Mouse (Mus musculus) retina, postnatal 1 day (tissue): ENCODE results near the gene 4933428G20Rik.

ENCODE experiments used
- DNase-seq: peaks from one replicate; pipeline ENCODE4 v3.0.0-alpha.2; 2012

Gene 4933428G20Rik

DNA sequence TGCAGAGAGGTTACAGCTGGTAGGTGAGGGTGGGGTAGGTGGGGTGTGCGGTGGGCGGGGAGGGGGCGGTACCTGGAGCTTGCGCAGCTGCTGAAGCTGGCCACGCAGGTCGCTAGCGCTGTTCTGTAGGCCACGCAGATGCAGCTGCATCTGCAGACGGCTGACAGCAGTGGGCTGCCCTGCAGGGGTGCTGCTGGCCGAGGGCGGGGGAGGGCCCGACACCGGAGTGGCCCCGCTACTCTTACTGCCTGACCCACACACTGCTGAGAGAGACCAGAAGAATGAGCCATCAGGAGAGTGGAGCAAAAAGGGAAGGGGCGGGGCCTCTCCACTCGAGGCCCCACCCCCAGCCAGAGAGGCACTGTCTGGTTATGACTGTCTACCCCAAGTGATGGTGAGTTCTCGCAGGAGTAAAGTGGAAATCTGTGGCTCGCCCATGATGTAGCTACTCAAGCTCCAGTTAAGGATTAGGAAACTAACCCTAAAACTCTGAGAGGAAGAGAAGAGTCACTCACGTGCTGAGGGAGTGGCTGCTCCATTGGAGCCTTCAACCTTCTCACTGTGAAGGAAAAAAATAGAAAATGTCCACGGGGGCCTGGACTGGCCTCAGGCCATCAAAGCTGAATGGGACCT, 32.9 kb upstream of the 4933428G20Rik start:
- peak; percentile 69 for DNase-seq

DNA sequence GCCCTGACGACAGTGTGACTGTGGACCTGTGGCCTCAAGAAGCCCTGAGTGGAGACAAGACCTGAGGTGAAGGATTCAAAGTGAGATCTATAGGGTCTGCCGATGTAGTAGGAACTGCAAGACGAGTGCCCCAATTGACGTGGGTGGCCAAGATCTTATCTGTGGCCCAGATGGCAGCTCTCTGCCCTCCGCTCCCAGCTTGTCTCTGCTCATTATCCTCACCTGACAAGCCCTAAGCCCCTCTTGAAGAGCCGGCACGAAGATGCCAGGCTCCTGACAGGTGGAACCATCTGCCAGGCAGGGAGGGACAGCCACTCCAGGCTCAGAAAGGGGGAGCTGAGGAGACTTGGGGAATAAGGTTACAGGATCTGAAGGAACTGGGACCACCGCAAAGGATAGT, 32.2 kb upstream of the 4933428G20Rik start:
- peak; percentile 81 for DNase-seq

DNA sequence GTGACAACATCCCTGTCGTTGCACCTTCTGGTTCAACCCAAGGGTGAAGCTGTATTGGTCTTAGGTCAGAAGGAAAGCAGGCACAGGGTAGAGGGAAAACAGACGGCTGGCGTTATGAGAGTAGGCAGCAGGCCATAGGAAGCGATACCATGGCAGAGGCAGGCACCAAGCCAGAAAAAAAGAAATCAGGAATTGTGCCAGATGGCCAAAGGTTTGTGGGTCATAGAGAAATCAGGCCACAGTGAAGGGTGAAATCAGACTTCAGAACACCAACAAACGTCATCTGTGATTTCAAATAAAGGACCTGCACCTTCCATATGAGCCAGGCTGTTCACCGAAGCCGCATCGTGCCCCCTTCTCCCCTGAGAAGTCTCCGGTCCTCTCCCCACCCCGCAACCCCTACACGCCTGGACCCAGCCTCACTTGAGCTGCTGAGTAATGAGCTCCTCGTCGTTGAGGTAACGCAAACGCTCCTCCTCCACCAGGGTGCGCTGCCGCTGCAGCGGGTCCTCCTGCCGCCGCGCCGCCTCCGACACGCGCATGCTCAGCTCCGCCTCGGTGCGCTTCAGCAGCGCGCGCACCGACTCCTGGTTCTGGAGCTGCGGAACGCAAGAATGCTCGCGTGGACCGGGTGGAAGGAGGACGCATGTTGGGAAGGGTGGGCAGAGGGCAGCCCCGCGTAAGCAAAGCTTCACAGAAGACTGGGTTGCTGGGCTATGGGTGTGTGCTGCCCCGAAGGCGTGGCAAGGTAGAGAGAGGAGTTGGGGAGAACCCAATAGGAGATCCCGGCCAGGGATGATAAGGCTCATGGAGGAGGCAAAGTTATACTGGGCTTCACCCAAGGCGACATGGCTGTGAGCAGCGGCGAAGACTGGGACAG, 31.5 kb upstream of the 4933428G20Rik start:
- DNase-seq, result peak; percentile 94

DNA sequence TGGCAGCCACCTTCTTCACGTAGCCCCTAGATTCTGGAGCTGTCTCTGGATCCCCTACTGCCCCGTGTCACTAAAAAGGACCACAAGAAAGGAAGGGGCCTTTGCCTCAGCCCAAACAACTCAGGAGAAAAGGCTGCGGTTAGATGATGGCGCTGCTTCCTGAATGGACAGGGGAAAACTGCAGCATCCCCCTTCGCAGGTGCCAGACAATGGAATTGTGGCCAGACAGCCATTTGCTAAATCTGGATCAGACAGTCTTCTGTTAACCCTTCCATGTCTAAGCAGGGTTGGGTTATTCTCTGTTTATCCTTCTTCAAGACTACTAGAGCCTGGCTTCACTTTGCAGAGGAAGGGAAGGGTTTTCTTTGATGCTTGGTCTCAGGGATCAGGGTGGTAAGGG, 30.8 kb upstream of the 4933428G20Rik start:
- no peak for DNase-seq

DNA sequence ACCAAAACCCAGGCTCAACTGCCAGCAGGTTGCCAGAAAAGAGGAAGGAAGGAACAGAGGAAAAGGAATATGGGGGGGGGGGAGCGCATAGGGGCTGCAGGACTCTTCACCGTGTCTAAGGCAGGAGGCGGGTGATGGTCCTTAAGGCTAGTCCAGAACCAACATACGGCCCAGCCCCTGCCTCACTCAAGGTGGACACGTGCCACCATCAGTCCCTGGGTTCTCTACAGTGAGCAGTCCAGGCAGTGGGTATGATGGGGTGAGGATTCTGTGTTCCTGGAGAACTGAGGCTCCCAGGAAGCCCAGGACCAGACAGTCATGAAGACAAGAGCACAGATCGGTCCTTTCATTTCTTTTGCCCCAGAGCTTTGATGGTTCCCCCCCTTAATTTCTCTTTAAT, 29.9 kb upstream of the 4933428G20Rik start:
- no peak for DNase-seq

DNA sequence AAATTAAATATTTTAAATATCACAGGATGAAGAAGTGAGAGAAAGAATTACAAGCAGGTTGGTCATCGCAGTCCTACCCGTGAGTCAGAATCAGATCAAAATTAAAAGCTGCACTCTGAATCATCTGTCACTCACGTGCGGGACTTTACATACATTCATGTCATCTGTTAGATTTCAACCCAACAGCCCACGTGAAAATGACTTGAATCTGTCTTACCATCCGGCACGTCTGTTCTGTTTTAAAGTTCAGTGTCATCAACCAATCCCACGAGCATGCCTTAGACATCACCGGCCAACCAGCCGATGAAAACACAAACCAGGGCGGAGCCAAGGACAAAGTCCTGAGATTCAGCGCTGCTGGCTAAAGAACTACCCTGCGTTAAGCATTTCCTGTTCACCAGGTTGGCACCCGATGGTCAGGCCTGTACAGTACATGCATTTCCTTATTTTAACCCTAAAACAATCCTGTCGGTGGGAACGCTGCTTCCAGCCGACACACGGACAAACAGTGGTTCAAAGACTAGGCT, 28.2 kb upstream of the 4933428G20Rik start:
- no peak for DNase-seq

DNA sequence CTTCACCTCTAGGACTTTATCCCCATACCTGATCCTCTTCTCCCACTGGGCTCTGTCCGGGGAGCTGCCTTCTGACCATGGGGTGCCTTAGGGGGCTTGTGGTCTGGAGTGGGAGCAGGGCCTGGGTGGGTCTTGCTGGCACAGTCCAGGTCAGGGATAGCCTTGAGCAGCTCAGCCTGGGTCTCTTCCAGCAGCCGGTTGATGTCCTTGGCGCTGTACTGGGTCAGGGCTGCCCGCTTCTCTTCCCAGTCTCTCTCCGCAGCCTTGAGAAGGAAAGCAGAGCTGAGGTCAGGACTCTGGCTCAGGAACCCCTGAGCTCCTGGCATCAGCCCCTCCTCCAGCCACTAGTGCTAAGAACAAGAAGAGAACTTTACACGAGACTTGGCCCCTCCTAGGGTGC, 25.2 kb upstream of the 4933428G20Rik start:
- no peak for DNase-seq

DNA sequence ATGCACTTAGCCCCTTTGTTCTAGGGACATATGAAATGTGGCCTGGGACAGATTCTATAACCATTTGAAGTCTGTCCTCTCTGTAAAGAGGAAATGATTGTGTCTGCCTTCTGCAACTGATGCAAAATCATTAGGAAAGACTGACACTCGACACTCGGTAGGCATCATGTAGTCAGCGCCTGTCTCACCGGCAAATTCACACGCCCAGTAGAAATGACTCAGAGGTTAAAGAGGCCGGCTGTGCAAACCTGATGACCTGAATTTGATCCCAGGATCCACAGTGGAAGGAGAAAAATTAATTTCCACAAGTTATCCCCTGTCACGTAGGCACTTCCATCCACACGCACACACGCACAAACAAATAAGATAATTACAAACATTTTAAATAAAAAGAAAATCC, 24.2 kb upstream of the 4933428G20Rik start:
- no peak for DNase-seq

DNA sequence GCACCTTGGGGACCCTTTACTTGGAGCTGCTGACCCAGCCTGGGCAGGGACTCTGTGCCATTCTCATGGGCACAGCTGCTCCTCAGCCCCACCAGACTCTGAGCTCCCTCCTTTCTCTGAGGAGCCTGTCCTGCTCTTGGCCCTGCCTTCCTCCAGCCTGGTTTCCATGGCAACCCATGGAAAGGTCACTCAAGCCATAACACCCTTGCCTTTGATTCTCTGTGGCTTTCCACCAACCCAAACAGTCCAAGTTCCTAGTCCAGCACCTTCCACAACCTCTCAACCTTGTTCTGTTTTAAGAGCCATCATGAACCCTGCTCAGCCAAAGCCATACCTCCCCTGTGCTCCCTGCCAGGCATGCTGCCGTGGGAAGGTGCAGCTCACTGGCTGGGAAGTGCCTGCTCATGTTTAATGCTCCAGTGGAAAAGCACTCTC, 23.7 kb upstream of the 4933428G20Rik start:
- DNase-seq, result peak; percentile 77

DNA sequence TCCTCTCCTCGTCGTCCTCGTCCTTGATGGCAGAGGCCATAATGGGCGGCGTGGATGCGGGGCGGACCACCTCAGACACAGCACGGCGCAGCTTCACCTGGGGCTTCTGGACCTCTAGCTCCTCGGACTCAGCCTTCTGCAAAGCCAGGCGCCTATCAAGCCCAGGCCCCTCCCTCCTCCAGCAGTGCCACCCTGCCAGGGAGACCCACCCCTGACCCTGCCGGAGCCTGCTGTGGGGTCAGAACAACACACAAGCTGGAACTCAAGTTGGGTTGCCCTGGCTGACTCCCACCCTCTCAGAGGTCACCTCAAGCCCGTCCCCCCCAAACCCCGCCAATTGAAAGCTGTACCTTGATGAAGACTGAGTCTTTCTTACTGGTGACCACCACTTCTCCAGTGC, 23.0 kb upstream of the 4933428G20Rik start:
- no peak for DNase-seq

DNA sequence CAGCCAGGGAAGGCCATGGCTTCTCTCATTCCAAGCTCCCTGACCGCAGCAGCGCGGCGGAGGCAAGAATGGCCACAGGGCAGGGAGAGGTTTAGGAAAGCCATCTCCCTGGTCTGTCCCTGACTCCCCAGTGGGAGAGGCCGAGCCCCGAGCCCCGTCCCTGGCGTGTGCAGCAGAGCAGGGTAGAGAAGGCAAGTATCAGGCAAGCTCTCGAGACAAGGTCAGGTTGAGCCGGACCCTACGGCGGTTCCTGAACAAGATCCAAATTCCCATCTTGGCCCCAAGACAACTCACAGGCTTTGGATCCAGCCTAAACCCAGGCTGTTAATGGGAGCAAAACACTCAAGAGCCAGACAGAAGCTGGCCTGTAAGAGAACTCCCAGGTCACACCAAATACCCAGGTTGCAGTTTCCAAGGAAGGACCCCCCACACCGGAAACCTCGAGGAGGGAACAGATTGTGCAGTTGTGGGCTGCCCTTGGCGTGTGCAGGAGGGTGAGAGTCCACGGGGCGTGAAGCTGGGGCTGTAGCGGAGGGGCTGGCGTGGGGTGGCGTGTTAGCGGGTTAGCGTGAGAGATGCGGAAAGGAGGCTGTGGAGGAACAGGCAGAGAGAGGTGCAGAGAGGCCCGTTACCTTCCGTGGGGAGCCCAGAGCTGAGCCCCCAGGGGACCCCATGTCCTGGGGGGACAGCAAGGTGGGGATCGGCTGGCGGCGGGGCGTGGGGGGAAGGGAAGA, 21.8 kb upstream of the 4933428G20Rik start:
- DNase-seq, result no peak

DNA sequence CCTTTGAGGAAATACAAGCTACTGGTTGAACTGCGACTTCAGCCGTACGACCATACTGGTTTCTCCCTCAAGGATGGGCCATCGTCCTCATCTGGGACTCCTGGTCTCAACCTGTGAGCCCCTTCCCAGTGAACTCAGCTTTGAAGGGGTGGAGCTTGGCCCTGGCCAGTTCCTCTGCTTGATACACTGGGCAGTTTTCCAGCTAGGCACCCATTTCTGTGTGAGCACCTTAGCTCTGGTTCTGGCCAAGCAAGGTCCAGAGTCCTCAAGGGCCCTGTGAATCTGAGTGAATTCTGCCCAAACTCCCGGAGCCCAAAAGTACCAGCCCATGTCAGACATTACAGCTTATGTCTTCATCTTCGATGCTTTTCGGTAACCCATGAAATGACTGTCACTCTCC, 20.4 kb upstream of the 4933428G20Rik start:
- no peak for DNase-seq

DNA sequence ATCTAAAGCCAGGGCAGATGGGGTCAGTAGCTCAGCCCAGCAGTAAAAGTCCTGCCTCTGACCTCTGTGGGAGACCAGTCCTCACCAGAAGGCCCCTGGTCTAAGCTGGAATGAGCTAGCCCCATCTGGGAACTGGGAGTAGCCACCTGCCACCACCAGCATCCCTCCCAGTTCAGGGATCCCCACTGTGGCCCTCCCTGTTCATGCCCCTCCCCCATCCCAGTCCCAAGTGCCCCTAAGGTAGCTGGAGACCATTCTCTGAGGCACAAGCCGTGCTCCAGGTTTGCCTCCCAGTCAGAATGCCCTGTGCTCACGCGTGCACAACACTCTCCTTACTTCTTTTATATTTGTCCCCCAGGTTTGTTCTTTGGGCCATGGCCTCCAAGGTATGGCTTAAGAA, 12.9 kb upstream of the 4933428G20Rik start:
- DNase-seq, result peak; percentile 23

DNA sequence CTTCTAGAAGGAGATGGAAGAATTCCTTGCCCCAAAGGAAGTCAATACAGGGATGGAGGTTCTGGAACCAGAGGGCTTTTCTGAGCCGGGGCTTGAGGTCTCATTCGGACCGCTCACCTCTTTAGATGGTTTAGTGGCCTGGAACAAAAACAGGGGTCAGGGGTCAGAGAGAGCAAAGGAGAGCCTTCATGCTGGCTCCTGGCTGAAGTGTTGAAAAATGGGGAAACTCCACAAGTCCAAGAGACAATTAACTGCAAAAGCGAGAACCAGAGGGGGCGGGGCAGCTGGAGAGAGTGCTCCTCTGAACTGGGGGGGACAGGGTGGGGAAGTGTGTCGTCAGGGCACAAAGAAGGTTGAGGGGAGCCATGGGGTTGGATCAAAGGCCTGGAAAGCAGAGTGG, 12.4 kb upstream of the 4933428G20Rik start:
- DNase-seq, result no peak

DNA sequence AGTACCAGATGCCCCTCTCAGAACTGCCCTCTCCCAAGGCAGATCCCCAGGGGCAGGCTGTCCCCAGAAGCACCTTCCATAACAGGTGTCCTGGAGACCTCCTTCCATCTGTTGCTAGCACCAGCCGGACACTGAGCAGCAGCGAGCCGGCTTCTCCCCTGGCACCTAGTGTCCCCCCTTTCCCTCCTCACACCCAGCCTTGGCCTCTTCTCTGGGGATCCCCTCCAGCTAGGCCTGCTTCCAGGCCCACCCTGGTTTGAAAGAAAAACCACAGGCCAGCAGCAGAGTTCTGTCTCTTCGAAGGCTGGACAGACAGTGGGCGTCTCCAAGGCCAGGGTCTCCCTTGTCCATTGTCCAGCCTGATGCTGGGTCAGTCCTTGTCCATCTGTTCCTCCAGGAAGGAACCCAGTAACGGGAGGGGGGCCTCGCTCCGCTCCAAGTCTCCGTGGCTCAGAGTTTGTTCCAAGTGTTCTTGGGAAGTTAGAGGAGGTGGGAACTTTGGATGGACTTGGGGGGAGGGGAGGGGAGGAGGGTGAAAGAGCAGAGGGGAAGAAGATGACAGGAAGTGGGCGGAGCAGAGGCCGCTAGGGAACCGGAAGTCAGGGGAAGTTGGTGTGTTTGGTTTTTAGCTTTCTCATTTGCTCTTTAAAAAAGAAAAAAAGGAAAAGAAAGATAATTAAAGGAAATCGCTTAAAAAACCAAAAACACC, 11.7 kb upstream of the 4933428G20Rik start:
- peak; percentile 44 for DNase-seq

DNA sequence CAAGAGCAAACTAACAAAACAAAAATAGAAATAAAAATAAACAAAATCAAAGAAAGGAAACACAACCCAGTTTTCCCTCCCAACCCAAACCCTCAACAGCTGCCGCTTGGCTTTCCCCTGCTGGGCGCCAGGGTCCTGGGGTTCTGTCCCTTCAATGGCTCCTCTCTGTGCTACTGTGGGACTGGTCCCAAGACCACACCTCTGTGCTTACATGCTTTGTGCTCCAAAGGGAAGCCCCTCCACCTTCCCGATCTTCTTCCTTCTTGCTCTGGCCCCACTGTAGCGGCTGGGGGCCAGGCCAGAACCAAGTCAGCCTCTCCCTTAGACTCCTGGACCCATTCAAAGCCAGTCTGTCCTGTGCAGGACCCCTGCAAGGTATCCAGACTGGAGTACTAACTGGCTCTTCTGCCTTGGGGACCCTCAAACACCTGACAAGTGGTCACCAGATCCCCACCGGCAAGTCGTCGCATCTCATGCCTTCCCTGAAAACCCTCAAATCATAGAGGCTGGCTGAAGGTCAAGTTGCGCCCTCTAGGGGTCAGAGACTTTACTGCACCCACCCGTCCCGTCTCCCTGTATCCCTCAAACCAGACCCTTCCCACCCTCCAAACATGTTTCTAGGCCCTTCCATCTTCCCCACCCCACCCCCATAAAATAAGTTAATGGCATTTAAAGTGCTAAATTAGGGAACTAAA, 11.0 kb upstream of the 4933428G20Rik start:
- peak; percentile 79 for DNase-seq

DNA sequence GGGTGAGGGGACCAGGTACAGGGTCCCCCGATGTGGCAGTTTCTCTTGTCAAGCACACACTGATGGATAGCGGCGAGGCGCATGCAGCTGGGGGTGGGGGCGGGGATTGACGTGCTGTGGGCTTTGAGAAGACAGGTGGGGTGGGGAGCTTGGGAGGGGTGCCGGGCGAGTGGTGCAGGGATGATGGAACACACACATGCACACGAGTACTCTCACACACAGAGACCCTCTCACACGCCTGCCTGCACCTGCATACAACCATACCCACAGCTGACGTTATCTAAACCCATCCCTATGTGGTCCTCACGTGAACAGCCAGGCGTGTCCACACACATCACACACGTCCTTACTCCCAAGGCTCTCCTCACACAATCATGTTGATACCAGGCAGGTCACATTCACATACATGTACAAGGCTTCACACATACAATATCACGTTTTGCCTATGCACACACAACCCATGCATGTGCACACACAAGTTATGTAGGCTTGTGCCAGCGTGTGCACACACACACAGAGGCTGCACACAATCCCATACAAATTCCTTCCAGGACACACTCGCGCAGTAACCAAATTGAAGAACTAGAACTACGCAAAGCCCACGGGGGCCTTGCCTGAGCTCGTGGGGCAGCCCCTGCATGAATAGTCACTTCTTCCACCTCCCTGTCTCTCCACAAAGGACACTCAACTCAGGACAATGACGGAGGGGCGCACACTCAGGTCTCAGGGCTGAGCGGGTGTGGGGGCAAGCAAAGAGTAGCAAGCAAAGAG, 9.8 kb upstream of the 4933428G20Rik start:
- no peak for DNase-seq

DNA sequence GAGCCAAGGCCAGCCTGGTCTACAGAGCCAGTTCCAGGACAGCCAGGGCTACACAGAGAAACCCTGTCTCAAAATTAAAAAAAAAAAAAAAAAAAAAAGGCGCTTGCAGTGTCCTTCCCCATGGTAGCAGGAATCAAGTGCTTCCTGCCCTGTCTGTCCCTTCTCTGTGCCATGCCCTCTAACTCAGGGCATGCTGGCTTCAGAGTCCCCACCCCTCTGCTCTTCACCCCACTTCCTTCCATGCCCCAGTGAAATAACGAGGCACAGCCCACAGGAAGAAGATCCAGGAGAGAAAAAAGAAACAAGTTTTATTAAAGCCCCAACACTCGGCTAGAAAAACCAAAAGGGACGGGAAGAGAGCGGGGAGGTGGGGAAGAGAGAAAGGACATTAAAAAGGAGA, 8.9 kb upstream of the 4933428G20Rik start:
- no peak for DNase-seq

DNA sequence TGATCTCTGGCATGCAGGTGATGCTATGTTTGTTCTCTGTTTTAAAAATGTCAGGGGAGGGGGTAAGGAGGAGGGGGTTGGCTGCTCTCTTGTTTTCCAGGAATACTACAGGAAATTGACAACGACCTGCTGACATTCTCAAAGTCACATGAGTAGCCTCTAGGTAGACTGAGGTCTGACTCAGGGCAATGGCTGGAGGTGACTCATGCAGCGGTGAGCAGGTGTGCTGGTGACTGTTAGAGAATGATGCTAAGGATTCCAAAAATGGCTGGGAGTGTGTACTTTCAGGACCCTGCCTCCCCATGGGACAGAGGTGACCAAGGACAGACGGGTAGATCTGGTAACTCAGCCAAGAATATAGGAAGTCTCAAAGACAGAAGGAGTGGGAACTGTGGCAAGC, 8.1 kb upstream of the 4933428G20Rik start:
- DNase-seq, result no peak

DNA sequence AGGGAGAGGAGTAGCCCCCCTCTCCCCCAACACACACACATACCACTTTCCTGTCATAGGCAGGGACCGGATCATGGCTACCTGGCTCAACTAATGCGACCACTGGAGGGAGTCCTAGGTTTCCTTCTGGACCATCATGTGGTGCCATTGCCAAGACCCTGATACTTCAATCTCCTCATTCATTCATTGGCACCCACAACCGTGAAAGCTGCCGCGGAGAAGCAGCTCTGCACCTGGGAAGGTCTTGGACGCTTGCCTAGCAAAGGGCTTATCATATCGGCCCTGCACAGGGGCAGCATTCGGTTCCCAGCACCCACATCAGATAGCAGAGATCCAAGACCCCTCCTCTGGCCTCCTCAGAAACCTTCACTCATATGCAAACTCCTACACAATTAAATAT, 6.2 kb upstream of the 4933428G20Rik start:
- DNase-seq, result no peak

DNA sequence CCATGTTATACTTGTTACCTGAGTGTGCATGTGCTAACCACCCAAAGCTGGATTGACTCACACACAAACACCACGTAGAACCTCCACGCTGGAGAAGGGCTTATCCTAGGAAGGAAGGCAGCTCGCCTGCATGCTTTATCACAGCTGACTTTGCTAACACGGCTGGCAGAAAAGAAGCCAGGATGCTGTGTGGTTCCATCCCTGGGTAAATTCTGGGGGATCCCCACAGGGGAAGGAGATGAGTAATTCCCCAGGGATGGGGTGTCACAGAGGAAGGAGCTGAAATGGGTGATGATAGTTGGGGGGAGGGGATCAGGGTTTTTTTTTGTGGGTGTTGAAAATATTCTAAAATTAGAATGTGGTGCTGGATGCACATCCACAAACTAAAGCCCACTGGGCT, 5.6 kb upstream of the 4933428G20Rik start:
- DNase-seq, result no peak
